Mouse (Mus musculus) hindbrain, embryonic 16.5 days (tissue): Measurements from ENCODE around the gene Lcn5. TPM values are rescaled to one million over a fixed set of nuclear protein-coding genes. Genes with fewer than 3 reads are reported as not detected.

Experiments
- ATAC-seq: fragments of 200-750 bp; cut with Nextera tagmentation; 2 replicates; pipeline ENCODE4 v1.8.0; 2017; ENCODE audit warnings: moderate TSS enrichment, moderate library complexity
- H3K27ac ChIP-seq: fragments of 300-500 bp; sonication (generic); 2 replicates; pipeline ENCODE4 v1.5.1; 2014; ENCODE audit warnings: low read depth, mild to moderate bottlenecking, control low read depth, low read length, moderate library complexity
- H3K27me3 ChIP-seq: fragments of 300-500 bp; sonication (generic); replicated peaks from 2 replicates; pipeline ENCODE4 v1.6.1; 2014; ENCODE audit warnings: low read length; ENCODE audit not compliant: control insufficient read depth, insufficient read depth
- H3K36me3 ChIP-seq: fragments of 300-500 bp; sonication (generic); 2 replicates; pipeline ENCODE4 v1.6.1; 2014; ENCODE audit warnings: mild to moderate bottlenecking, low read length, moderate library complexity, mixed read lengths; ENCODE audit not compliant: control insufficient read depth, insufficient read depth
- H3K4me1 ChIP-seq: fragments of 300-500 bp; sonication (generic); 2 replicates; pipeline ENCODE4 v1.6.1; 2014; ENCODE audit warnings: low read depth, low read length; ENCODE audit not compliant: control insufficient read depth, insufficient read depth
- H3K4me2 ChIP-seq: fragments of 300-500 bp; sonication (generic); 2 replicates; pipeline ENCODE4 v1.6.1; 2014; ENCODE audit warnings: mild to moderate bottlenecking, low read length, control low read depth, moderate library complexity
- H3K4me3 ChIP-seq: fragments of 300-500 bp; sonication (generic); 2 replicates; pipeline ENCODE4 v1.5.1; 2014; ENCODE audit warnings: mild to moderate bottlenecking, low read length, control low read depth, moderate library complexity
- H3K9ac ChIP-seq: fragments of 300-500 bp; sonication (generic); 2 replicates; pipeline ENCODE4 v1.6.1; 2014; ENCODE audit warnings: low read depth, mild to moderate bottlenecking, control low read depth, low read length, moderate library complexity
- H3K9me3 ChIP-seq: fragments of 300-500 bp; sonication (generic); 2 replicates; pipeline ENCODE4 v1.6.1; 2014; ENCODE audit warnings: mild to moderate bottlenecking, low read length, moderate library complexity; ENCODE audit not compliant: control insufficient read depth
- WGBS: fragments of 180-500 bp; shearing (Covaris S2); extraction: QIAGEN DNeasy Blood & Tissue Kit; methylation state at CpG from one replicate; pipeline ENCODE4 v1.1.7; 2014; 5-methylcytosine and 5-hydroxymethylcytosine counted together
- polyA plus RNA-seq: library from polyadenylated mRNA; unstranded; fragments of >200 nt; fragmentation: Nextera tagmentation; extraction: Ambion mirVana; gene quantifications from 2 replicates; pipeline ENCODE4 v1.2.1, GENCODE M21; 2015

Gene Lcn5
- polyA plus RNA-seq, 1 experiment from 2014 or later = not detected

DNA sequence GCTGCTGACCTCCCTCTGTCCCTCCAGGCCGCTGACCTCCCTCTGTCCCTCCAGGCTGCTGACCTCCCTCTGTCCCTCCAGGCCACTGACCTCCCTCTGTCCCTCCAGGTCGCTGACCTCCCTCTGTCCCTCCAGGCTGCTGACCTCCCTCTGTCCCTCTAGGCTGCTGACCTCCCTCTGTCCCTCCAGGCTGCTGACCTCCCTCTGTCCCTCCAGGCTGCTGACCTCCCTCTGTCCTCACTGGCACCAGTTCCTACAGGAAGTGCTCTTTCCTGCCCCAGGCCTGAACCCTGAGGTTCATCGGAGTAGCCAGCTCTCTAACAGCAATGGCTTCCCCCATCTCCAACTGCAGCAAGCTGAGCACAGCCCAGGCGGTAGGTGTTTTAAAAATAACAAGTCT lies 29.0 kb upstream of the Lcn5 start:
- Histone ChIP-seq H3K4me1 (no peaks in the 10 kb centered on the region), H3K27ac (no peak overlapping the region), H3K9ac (no peak overlapping the region), H3K27me3 (no peaks in the 10 kb centered on the region), H3K9me3 (no peaks in the 10 kb centered on the region), H3K4me2 (no peak overlapping the region), H3K4me3 (no peak overlapping the region), H3K36me3 (no peaks in the 10 kb centered on the region)
- 42% methylated on average over 4 of the region's 4 CpGs for WGBS
- no peak for ATAC-seq

DNA sequence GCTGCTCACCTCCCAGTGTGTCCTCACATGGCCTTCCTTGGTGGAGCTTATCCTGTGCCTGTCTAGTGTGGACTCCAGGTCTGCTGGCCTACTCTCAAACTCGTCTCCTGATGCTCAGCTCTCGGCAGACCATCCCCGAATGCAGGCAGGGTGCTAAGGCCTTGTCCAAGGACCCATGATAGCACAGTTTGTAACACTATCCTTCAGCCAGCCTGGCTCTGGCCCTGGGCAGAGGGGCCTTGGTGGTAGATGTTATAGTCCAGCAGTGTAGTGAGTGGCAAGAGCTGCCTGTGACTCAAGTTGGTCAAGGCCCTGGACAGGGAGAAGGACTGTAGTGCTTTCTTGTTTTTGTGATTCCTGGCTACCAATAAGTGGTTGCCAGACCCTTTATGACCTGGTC lies 24.1 kb upstream of the Lcn5 start:
- Histone ChIP-seq H3K4me1 (no peaks in the 10 kb centered on the region), H3K4me2 (no peak overlapping the region), H3K27me3 (no peaks in the 10 kb centered on the region), H3K9ac (no peak overlapping the region), H3K4me3 (no peak overlapping the region), H3K9me3 (no peaks in the 10 kb centered on the region), H3K27ac (no peak overlapping the region), H3K36me3 (no peaks in the 10 kb centered on the region)
- ATAC-seq = no peak
- WGBS = 86% methylated on average over 3 of the region's 3 CpGs

DNA sequence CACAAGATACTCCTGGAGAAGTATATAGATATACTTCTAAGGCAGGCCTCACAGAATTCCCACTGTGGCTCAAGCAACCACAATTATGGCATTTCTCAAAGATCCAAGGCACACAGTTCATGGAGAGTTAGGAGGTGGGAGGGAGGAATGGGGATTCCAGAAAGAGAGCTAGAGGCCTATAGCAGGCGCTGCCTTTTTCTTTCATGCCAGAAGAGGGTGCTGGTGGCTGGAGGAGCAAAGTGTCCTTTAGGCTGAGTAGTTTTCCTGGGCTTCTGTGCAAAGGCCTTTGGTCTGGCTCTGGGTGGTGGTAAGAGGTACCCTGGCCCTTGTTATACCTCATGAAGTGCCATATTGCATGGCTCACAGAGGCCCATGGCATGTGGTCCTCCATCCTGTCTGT lies 23.7 kb upstream of the Lcn5 start:
- no peaks in the 10 kb centered on the region for H3K36me3 ChIP-seq
- H3K27ac ChIP-seq = no peak overlapping the region
- H3K27me3 ChIP-seq = no peaks in the 10 kb centered on the region
- H3K4me1 ChIP-seq = no peaks in the 10 kb centered on the region
- no peaks in the 10 kb centered on the region for H3K9me3 ChIP-seq
- no peak overlapping the region for H3K9ac ChIP-seq
- ATAC-seq = no peak
- no peak overlapping the region for H3K4me2 ChIP-seq
- H3K4me3 ChIP-seq = no peak overlapping the region
- WGBS = 43% methylated on average over 1 of the region's 1 CpGs

DNA sequence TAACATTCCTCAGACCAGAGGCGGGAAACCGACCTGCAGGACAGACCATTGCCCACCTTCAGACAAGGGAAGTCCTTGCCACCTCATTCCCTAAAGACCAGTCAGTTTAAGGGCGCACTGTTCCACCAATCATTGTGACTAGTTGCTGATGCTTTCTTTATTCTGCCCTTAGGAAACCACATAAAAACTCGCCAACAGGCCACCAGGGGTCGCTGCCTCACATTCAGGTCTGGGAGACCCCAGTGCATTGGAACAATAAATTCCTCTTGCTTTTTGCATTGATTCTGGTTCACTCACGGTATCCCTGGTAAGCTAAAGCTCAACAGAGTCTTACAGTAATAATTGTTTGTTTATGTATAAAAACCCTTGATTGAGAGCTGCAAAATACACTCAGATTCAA lies 17.9 kb upstream of the Lcn5 start:
- no peaks in the 10 kb centered on the region for H3K36me3 ChIP-seq
- H3K4me3 ChIP-seq = no peak overlapping the region
- H3K9me3 ChIP-seq = no peaks in the 10 kb centered on the region
- no peak overlapping the region for H3K4me2 ChIP-seq
- H3K4me1 ChIP-seq = no peaks in the 10 kb centered on the region
- ATAC-seq = no peak
- H3K27me3 ChIP-seq = no peaks in the 10 kb centered on the region
- H3K9ac ChIP-seq = no peak overlapping the region
- WGBS = 16% methylated on average over 6 of the region's 6 CpGs
- H3K27ac ChIP-seq = no peak overlapping the region

- Histone ChIP-seq H3K36me3 (no peaks in the 10 kb centered on the region), H3K4me3 (no peak within 1 kb of the TSS), H3K27me3 (no peaks in the 10 kb centered on the region), H3K4me1 (no peaks in the 10 kb centered on the region), H3K27ac (no peak within 1 kb of the TSS), H3K9me3 (no peaks in the 10 kb centered on the region), H3K9ac (no peak within 1 kb of the TSS), H3K4me2 (no peak within 1 kb of the TSS)
- 82% methylated on average over 2 of the region's 2 CpGs for WGBS
- ATAC-seq = no peak
These were observed 4.8 kb upstream of the Lcn5 start, which contains the start of gene Lcn8 for GRCm38 (mm10) chr2:25652902-25653301. TSS of gene Lcn8 (plus strand) at chr2:25653120.

- no peak overlapping the region for H3K9ac ChIP-seq
- 62% methylated on average over 1 of the region's 1 CpGs for WGBS
- H3K4me1 ChIP-seq = no peaks in the 10 kb centered on the region
- no peaks in the 10 kb centered on the region for H3K9me3 ChIP-seq
- no peak overlapping the region for H3K27ac ChIP-seq
- no peak overlapping the region for H3K4me2 ChIP-seq
- no peaks in the 10 kb centered on the region for H3K36me3 ChIP-seq
- no peak for ATAC-seq
- H3K4me3 ChIP-seq = no peak overlapping the region
- H3K27me3 ChIP-seq = no peaks in the 10 kb centered on the region
These were observed 3.2 kb upstream of the Lcn5 start for GRCm38 (mm10) chr2:25654502-25654901.

DNA sequence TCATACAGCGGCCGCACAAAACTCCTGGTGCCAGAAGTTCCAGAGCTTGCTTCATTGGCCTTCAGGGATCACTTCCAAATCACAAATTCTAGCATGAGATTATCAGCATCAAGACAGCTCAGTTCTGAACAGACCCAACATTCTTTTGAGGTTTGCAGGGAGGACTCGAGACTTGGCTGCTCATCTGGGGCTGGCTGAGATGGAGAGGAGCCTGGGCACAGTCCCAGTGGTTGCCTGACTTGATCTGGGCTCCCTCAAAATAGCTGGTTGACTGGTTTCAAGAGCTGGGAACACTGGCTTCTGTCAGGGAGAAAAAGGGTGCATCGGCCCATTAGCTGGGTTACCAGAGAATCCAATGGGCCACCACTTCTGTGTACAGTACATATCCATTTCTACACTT lies 1.1 kb upstream of the Lcn5 start:
- no peak overlapping the region for H3K4me2 ChIP-seq
- H3K27me3 ChIP-seq = no peaks in the 10 kb centered on the region
- no peak overlapping the region for H3K4me3 ChIP-seq
- no peak overlapping the region for H3K9ac ChIP-seq
- H3K4me1 ChIP-seq = no peaks in the 10 kb centered on the region
- H3K9me3 ChIP-seq = no peaks in the 10 kb centered on the region
- no peaks in the 10 kb centered on the region for H3K36me3 ChIP-seq
- no peak for ATAC-seq
- H3K27ac ChIP-seq = no peak overlapping the region
- WGBS = 83% methylated on average over 4 of the region's 4 CpGs

DNA sequence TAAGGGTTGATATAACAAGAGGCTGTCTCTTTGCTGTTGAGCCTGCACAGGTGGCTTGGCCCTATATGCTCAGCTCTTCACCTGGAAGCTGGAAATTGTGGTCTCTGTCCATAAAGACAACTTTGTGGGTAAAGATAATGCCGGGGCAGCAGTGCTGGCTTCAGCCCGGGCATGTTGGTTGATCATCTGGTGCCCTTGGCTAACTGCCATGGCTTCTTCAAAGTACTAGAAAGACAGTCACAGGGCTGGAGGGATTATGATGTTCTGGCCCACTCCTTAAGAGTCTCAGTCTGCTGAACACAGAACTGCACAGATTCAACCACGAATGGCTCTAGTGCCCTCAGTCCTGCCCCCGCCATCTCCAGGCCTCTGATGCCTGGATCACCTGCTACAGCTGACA lies 506 bp upstream of the Lcn5 start:
- H3K27me3 ChIP-seq = no peaks in the 10 kb centered on the region
- H3K36me3 ChIP-seq = no peaks in the 10 kb centered on the region
- WGBS = 77% methylated on average over 4 of the region's 4 CpGs
- no peak overlapping the region for H3K9ac ChIP-seq
- no peak overlapping the region for H3K4me3 ChIP-seq
- no peak overlapping the region for H3K4me2 ChIP-seq
- H3K27ac ChIP-seq = no peak overlapping the region
- no peak for ATAC-seq
- no peaks in the 10 kb centered on the region for H3K4me1 ChIP-seq
- H3K9me3 ChIP-seq = no peaks in the 10 kb centered on the region

- H3K9me3 ChIP-seq = no peaks in the 10 kb centered on the region
- ATAC-seq = no peak
- no peaks in the 10 kb centered on the region for H3K4me1 ChIP-seq
- no peaks in the 10 kb centered on the region for H3K27me3 ChIP-seq
- no peak overlapping the region for H3K4me2 ChIP-seq
- H3K36me3 ChIP-seq = no peaks in the 10 kb centered on the region
- WGBS = 86% methylated on average over 8 of the region's 8 CpGs
- no peak overlapping the region for H3K27ac ChIP-seq
- no peak overlapping the region for H3K4me3 ChIP-seq
- no peak overlapping the region for H3K9ac ChIP-seq
These were observed 2.5 kb downstream of the Lcn5 start for GRCm38 (mm10) chr2:25660279-25660678.
